Mouse (Mus musculus): Measurements from ENCODE around the gene Six5. TPM values are rescaled to one million over a fixed set of nuclear protein-coding genes. Genes with fewer than 3 reads are reported as not detected.

Gene Six5
- total and polyA plus RNA-seq, 3 experiments, result 7.1 to 26.0 (median 8.2) TPM

- 2% methylated on average over 34 of the region's 34 CpGs for WGBS
- H3K27me3 ChIP-seq (ENCODE audit: control insufficient read depth, insufficient read depth, low read length), result no peaks in the 10 kb centered on the region
- peak; percentile 92 to 95 for DNase-seq
- intact Hi-C loops (cut with DNase I), result loop anchor here (1.0 to 2.0 kb wide), 2 partner anchors 10 to 95 kb away; partner anchors contain the start of gene Sympk
- peaks cover 5% of the 10 kb centered on the region for H3K79me2 ChIP-seq (replicated peaks; ENCODE audit: control insufficient read depth, insufficient read depth, low read length)
- no peaks in the 10 kb centered on the region; the same call in 1 of the 2 replicates for H3K36me3 ChIP-seq (ENCODE audit: control insufficient read depth, insufficient read depth, low read length)
- TF ChIP-seq POLR2A (IDR thresholded peaks at IDR 0.05; ENCODE audit: insufficient read depth, low read depth, low read length) (peak; percentile 94), CTCF (IDR thresholded peaks at IDR 0.05) (no peak), EP300 (IDR thresholded peaks at IDR 0.05; ENCODE audit: insufficient read depth, low read depth, low read length) (0 out of 2 replicates have a peak, but pooled peaks have one; percentile 39)
- H3K4me1 ChIP-seq (ENCODE audit: control insufficient read depth, insufficient read depth, low read length), result peaks cover 4% of the 10 kb centered on the region
- peak within 1 kb of the TSS; percentile 86 for H3K4me3 ChIP-seq
- H3K27ac ChIP-seq, result peak within 1 kb of the TSS; percentile 84
- H3K9ac ChIP-seq (ENCODE audit: low read depth, low read length), result peak within 1 kb of the TSS; percentile 58
These were observed 25.4 kb downstream of the Six5 start, which contains the start of gene Fbxo46 for GRCm38 (mm10) chr7:19119631-19120429. TSS of gene Fbxo46 (plus strand) at chr7:19119859.

GRCm38 (mm10) chr7:19121686-19122085, 27.3 kb downstream of the Six5 start:
- WGBS, result 77% methylated on average over 4 of the region's 4 CpGs

GRCm38 (mm10) chr7:19124713-19125112, 30.3 kb downstream of the Six5 start:
- H3K36me3 ChIP-seq (ENCODE audit: control insufficient read depth, insufficient read depth, low read length), result no peaks in the 10 kb centered on the region; the same call in 1 of the 2 replicates
- TF ChIP-seq EP300 (IDR thresholded peaks at IDR 0.05; ENCODE audit: insufficient read depth, low read depth, low read length), result no peak
- no peak for TF ChIP-seq CTCF (IDR thresholded peaks at IDR 0.05)
- no peak overlapping the region for H3K27ac ChIP-seq
- no peak overlapping the region for H3K9ac ChIP-seq (ENCODE audit: low read depth, low read length)
- H3K4me1 ChIP-seq (ENCODE audit: control insufficient read depth, insufficient read depth, low read length), result peaks cover 3% of the 10 kb centered on the region
- no peak overlapping the region for H3K4me3 ChIP-seq
- intact Hi-C loops (cut with DNase I), result no loop called here
- peaks cover 7% of the 10 kb centered on the region for H3K79me2 ChIP-seq (replicated peaks; ENCODE audit: control insufficient read depth, insufficient read depth, low read length)
- 71% methylated on average over 6 of the region's 6 CpGs for WGBS
- H3K27me3 ChIP-seq (ENCODE audit: control insufficient read depth, insufficient read depth, low read length), result no peaks in the 10 kb centered on the region
- DNase-seq, result no peak

More at GRCm38 (mm10) chr7:19121686-19122085, 27.3 kb downstream of the Six5 start:
- H3K4me3 ChIP-seq, result no peak overlapping the region
- H3K4me1 ChIP-seq (ENCODE audit: control insufficient read depth, insufficient read depth, low read length), result peaks cover 4% of the 10 kb centered on the region
- H3K36me3 ChIP-seq (ENCODE audit: control insufficient read depth, insufficient read depth, low read length), result no peaks in the 10 kb centered on the region; the same call in 1 of the 2 replicates
- no peak overlapping the region for H3K27ac ChIP-seq
- intact Hi-C loops (cut with DNase I), result loop anchor here (2.0 kb wide), 1 partner anchor 97 kb away; the partner anchor contains the start of gene Sympk
- no peak for DNase-seq
- H3K79me2 ChIP-seq (replicated peaks; ENCODE audit: control insufficient read depth, insufficient read depth, low read length), result peaks cover 5% of the 10 kb centered on the region
- TF ChIP-seq POLR2A (IDR thresholded peaks at IDR 0.05; ENCODE audit: insufficient read depth, low read depth, low read length) (no peak), EP300 (IDR thresholded peaks at IDR 0.05; ENCODE audit: insufficient read depth, low read depth, low read length) (no peak), CTCF (IDR thresholded peaks at IDR 0.05) (no peak)
- no peaks in the 10 kb centered on the region for H3K27me3 ChIP-seq (ENCODE audit: control insufficient read depth, insufficient read depth, low read length)
- H3K9ac ChIP-seq (ENCODE audit: low read depth, low read length), result no peak overlapping the region

GRCm38 (mm10) chr7:19127744-19128143, 33.4 kb downstream of the Six5 start:
- H3K36me3 ChIP-seq (ENCODE audit: control insufficient read depth, insufficient read depth, low read length), result no peaks in the 10 kb centered on the region
- DNase-seq, result no peak
- no peaks in the 10 kb centered on the region for H3K27me3 ChIP-seq (ENCODE audit: control insufficient read depth, insufficient read depth, low read length)
- 82% methylated on average over 5 of the region's 5 CpGs for WGBS
- intact Hi-C loops (cut with DNase I), result no loop called here
- no peak overlapping the region for H3K27ac ChIP-seq
- no peak overlapping the region for H3K4me3 ChIP-seq
- no peak for TF ChIP-seq EP300 (IDR thresholded peaks at IDR 0.05; ENCODE audit: insufficient read depth, low read depth, low read length)
- TF ChIP-seq CTCF (IDR thresholded peaks at IDR 0.05), result no peak
- H3K79me2 ChIP-seq (replicated peaks; ENCODE audit: control insufficient read depth, insufficient read depth, low read length), result peaks cover 2% of the 10 kb centered on the region; the same call in 1 of the 2 replicates
- H3K9ac ChIP-seq (ENCODE audit: low read depth, low read length), result no peak overlapping the region
- H3K4me1 ChIP-seq (ENCODE audit: control insufficient read depth, insufficient read depth, low read length), result peaks cover 4% of the 10 kb centered on the region

GRCm38 (mm10) chr7:19129396-19129795, 35.0 kb downstream of the Six5 start:
- H3K36me3 ChIP-seq (ENCODE audit: control insufficient read depth, insufficient read depth, low read length), result no peaks in the 10 kb centered on the region
- no peak overlapping the region for H3K4me3 ChIP-seq
- 84% methylated on average over 5 of the region's 5 CpGs for WGBS
- H3K9ac ChIP-seq (ENCODE audit: low read depth, low read length), result no peak overlapping the region
- TF ChIP-seq POLR2A (IDR thresholded peaks at IDR 0.05; ENCODE audit: insufficient read depth, low read depth, low read length), result no peak
- TF ChIP-seq CTCF (IDR thresholded peaks at IDR 0.05), result no peak
- TF ChIP-seq EP300 (IDR thresholded peaks at IDR 0.05; ENCODE audit: insufficient read depth, low read depth, low read length), result no peak
- H3K27ac ChIP-seq, result no peak overlapping the region
- peaks cover 4% of the 10 kb centered on the region for H3K4me1 ChIP-seq (ENCODE audit: control insufficient read depth, insufficient read depth, low read length)
- DNase-seq, result no peak
- intact Hi-C loops (cut with DNase I), result no loop called here
- H3K27me3 ChIP-seq (ENCODE audit: control insufficient read depth, insufficient read depth, low read length), result no peaks in the 10 kb centered on the region
- H3K79me2 ChIP-seq (replicated peaks; ENCODE audit: control insufficient read depth, insufficient read depth, low read length), result peaks cover 2% of the 10 kb centered on the region; the same call in 1 of the 2 replicates

- peak overlapping the region; percentile 36; the same call in 1 of the 2 replicates for H3K9ac ChIP-seq (ENCODE audit: low read depth, low read length)
- WGBS, result 17% methylated on average over 4 of the region's 4 CpGs
- no peaks in the 10 kb centered on the region for H3K27me3 ChIP-seq (ENCODE audit: control insufficient read depth, insufficient read depth, low read length)
- peaks cover 2% of the 10 kb centered on the region; the same call in 1 of the 2 replicates for H3K79me2 ChIP-seq (replicated peaks; ENCODE audit: control insufficient read depth, insufficient read depth, low read length)
- no peak overlapping the region; the same call in 1 of the 2 replicates for H3K4me3 ChIP-seq
- DNase-seq, result no peak
- H3K27ac ChIP-seq, result peak overlapping the region; percentile 85
- TF ChIP-seq CTCF (IDR thresholded peaks at IDR 0.05), result peak; percentile 47
- TF ChIP-seq EP300 (IDR thresholded peaks at IDR 0.05; ENCODE audit: insufficient read depth, low read depth, low read length), result no peak
- H3K4me1 ChIP-seq (ENCODE audit: control insufficient read depth, insufficient read depth, low read length), result peaks cover 4% of the 10 kb centered on the region
- intact Hi-C loops (cut with DNase I), result loop anchor here (1.0 to 5.0 kb wide), 2 partner anchors 10 to 58 kb away; no protein-coding TSS in a partner anchor
- no peaks in the 10 kb centered on the region for H3K36me3 ChIP-seq (ENCODE audit: control insufficient read depth, insufficient read depth, low read length)
These were observed 36.3 kb downstream of the Six5 start for GRCm38 (mm10) chr7:19130657-19131056.
